Comparison of ENCODE assay signal across 9 mouse cellular contexts in genomic region chr6:100437980-100438379, GRCm38 (mm10).
A peak's percentile ranks its signal among the peaks of the same experiment; 100 is the strongest.
DNase-seq lines count a peak whose midpoint lies in the region; ATAC-seq lines count a peak whose summit lies in the region.
"Had no signal": no experiment of that assay in that cellular context is flagged by ENCODE, and none has a peak within 500 bp of the region (broad histone marks: within the 10 kb centered on the region; RNA-seq: fewer than 3 reads in every experiment).

No protein-coding gene starts in this region.

- peaks cover 16% of the 10 kb centered on the region for H3K27me3 ChIP-seq in heart, embryonic 16.5 days (ENCODE audit: control insufficient read depth, insufficient read depth, low read length)
- peaks cover 14% of the 10 kb centered on the region; the same call in 1 of the 2 replicates for H3K27me3 ChIP-seq in embryonic facial prominence, embryonic 15.5 days
- H3K27me3 ChIP-seq in limb, embryonic 10.5 days (ENCODE audit: low read depth, poor library complexity, severe bottlenecking), result peaks cover 96% of the 10 kb centered on the region
- peaks cover 17% of the 10 kb centered on the region; the same call in 1 of the 2 replicates for H3K27me3 ChIP-seq in neural tube, embryonic 12.5 days (replicated peaks)

- no peak overlapping the region for H3K9ac ChIP-seq in heart, embryonic 16.5 days (ENCODE audit: low read length)
- no peak overlapping the region for H3K9ac ChIP-seq in embryonic facial prominence, embryonic 15.5 days
- H3K9ac ChIP-seq in neural tube, embryonic 12.5 days, result no peak overlapping the region

- no peak overlapping the region for H3K4me3 ChIP-seq in heart, embryonic 16.5 days (ENCODE audit: low read length)
- H3K4me3 ChIP-seq in embryonic facial prominence, embryonic 15.5 days (replicated peaks), result no peak overlapping the region
- peak overlapping the region; percentile 42; the same call in 1 of the 2 replicates for H3K4me3 ChIP-seq in limb, embryonic 10.5 days
- H3K4me3 ChIP-seq in neural tube, embryonic 12.5 days, result no peak overlapping the region

- H3K36me3 ChIP-seq in heart, embryonic 16.5 days (ENCODE audit: control insufficient read depth, insufficient read depth), result no peaks in the 10 kb centered on the region
- no peaks in the 10 kb centered on the region for H3K36me3 ChIP-seq in embryonic facial prominence, embryonic 15.5 days
- H3K36me3 ChIP-seq in limb, embryonic 10.5 days, result no peaks in the 10 kb centered on the region
- no peaks in the 10 kb centered on the region for H3K36me3 ChIP-seq in neural tube, embryonic 12.5 days
- H3K36me3 ChIP-seq: G1E had no signal

- peaks cover 13% of the 10 kb centered on the region for H3K4me1 ChIP-seq in heart, embryonic 16.5 days (ENCODE audit: control insufficient read depth, insufficient read depth, low read length)
- H3K4me1 ChIP-seq in embryonic facial prominence, embryonic 15.5 days, result peaks cover 22% of the 10 kb centered on the region
- H3K4me1 ChIP-seq in limb, embryonic 10.5 days, result peaks cover 48% of the 10 kb centered on the region
- H3K4me1 ChIP-seq in neural tube, embryonic 12.5 days, result peaks cover 17% of the 10 kb centered on the region

- no peak for DNase-seq in heart, adult 8-10 months (ENCODE audit: low spot score)
- no peak for DNase-seq in limb, embryonic 10.5 days (ENCODE audit: low spot score)
- no peak for DNase-seq in right cerebral cortex, postnatal 25 days
- DNase-seq in c-Kit-positive CD71-positive TER-119-positive erythroid progenitor cells, embryonic 14.5 days (ENCODE audit: low spot score), result no peak
- DNase-seq in thymus, postnatal 4 days, result no peak

- 37% methylated on average over 5 of the region's 5 CpGs for WGBS in heart, embryonic 16.5 days
- WGBS in embryonic facial prominence, embryonic 15.5 days, result 40% methylated on average over 5 of the region's 5 CpGs
- 47% methylated on average over 5 of the region's 5 CpGs for WGBS in limb, embryonic 10.5 days
- WGBS in neural tube, embryonic 12.5 days, result 56% methylated on average over 5 of the region's 5 CpGs

- H3K9me3 ChIP-seq in heart, embryonic 16.5 days (replicated peaks; ENCODE audit: control insufficient read depth, low read length), result no peaks in the 10 kb centered on the region
- H3K9me3 ChIP-seq in embryonic facial prominence, embryonic 15.5 days (replicated peaks), result no peaks in the 10 kb centered on the region
- no peaks in the 10 kb centered on the region for H3K9me3 ChIP-seq in limb, embryonic 10.5 days (replicated peaks)
- no peaks in the 10 kb centered on the region for H3K9me3 ChIP-seq in neural tube, embryonic 12.5 days

- no peak overlapping the region for H3K27ac ChIP-seq in heart, embryonic 16.5 days (ENCODE audit: low read length)
- H3K27ac ChIP-seq in embryonic facial prominence, embryonic 15.5 days (replicated peaks), result no peak overlapping the region
- peak overlapping the region; percentile 46; the same call in 1 of the 2 replicates for H3K27ac ChIP-seq in limb, embryonic 10.5 days
- H3K27ac ChIP-seq in neural tube, embryonic 12.5 days, result no peak overlapping the region

- H3K4me2 ChIP-seq in heart, embryonic 16.5 days (ENCODE audit: low read depth, low read length), result peak overlapping the region; percentile 64; the same call in 1 of the 2 replicates
- H3K4me2 ChIP-seq in embryonic facial prominence, embryonic 15.5 days (replicated peaks), result peak overlapping the region; percentile 45; the same call in 1 of the 2 replicates
- peak overlapping the region; percentile 54 for H3K4me2 ChIP-seq in neural tube, embryonic 12.5 days (replicated peaks)

- no peak for ATAC-seq in heart, embryonic 16.5 days (replicated peaks; ENCODE audit: extremely low read depth, insufficient read depth, low FRiP score)
- ATAC-seq in embryonic facial prominence, embryonic 15.5 days (ENCODE audit: insufficient number of reproducible peaks, low FRiP score, low TSS enrichment, low read depth), result no peak
- ATAC-seq in neural tube, embryonic 12.5 days (ENCODE audit: low FRiP score, low read depth), result no peak
